Mouse (Mus musculus): Measurements from ENCODE around the gene Hoxc9.

The Hoxc9 gene

GRCm38 (mm10) chr15:102976171-102976570 lies at the start of gene Hoxc9:
TSS of gene Hoxc9 (plus strand) at chr15:102976439.
- DNase-seq, result no peak

- no peak for DNase-seq
These were observed 49.1 kb upstream of the Hoxc9 start for GRCm38 (mm10) chr15:102927032-102927645.

GRCm38 (mm10) chr15:102931706-102932358 lies 44.4 kb upstream of the Hoxc9 start:
- no peak for DNase-seq

GRCm38 (mm10) chr15:102934438-102934837 lies 41.8 kb upstream of the Hoxc9 start:
- no peak for DNase-seq

GRCm38 (mm10) chr15:102934897-102935296 lies 41.3 kb upstream of the Hoxc9 start:
- no peak for DNase-seq

- DNase-seq, result no peak
These were observed 39.8 kb upstream of the Hoxc9 start, which contains the start of gene Hoxc12 for GRCm38 (mm10) chr15:102936279-102936972. TSS of gene Hoxc12 (plus strand) at chr15:102936757.

GRCm38 (mm10) chr15:102937036-102937666 lies 39.1 kb upstream of the Hoxc9 start:
- no peak for DNase-seq

GRCm38 (mm10) chr15:102939256-102940155 lies 36.7 kb upstream of the Hoxc9 start:
- DNase-seq, result no peak

- DNase-seq, result no peak
These were observed 33.3 kb upstream of the Hoxc9 start for GRCm38 (mm10) chr15:102942739-102943467.

- no peak for DNase-seq
These were observed 32.8 kb upstream of the Hoxc9 start for GRCm38 (mm10) chr15:102943468-102943813.

GRCm38 (mm10) chr15:102945185-102946077 lies 30.8 kb upstream of the Hoxc9 start:
- DNase-seq, result no peak

GRCm38 (mm10) chr15:102947276-102947675 lies 29.0 kb upstream of the Hoxc9 start:
- DNase-seq, result no peak

- no peak for DNase-seq
These were observed 27.4 kb upstream of the Hoxc9 start for GRCm38 (mm10) chr15:102948842-102949241.

- DNase-seq, result no peak
These were observed 26.5 kb upstream of the Hoxc9 start for GRCm38 (mm10) chr15:102949696-102950095.

- no peak for DNase-seq
These were observed 25.4 kb upstream of the Hoxc9 start for GRCm38 (mm10) chr15:102950877-102951276.

GRCm38 (mm10) chr15:102953561-102953960 lies 22.7 kb upstream of the Hoxc9 start:
- no peak for DNase-seq

GRCm38 (mm10) chr15:102954192-102955006 lies 21.8 kb upstream of the Hoxc9 start, which contains the start of gene Hoxc11:
TSS of gene Hoxc11 (plus strand) at chr15:102954427.
- DNase-seq, result no peak

- no peak for DNase-seq
These were observed 21.2 kb upstream of the Hoxc9 start for GRCm38 (mm10) chr15:102955007-102955382.

GRCm38 (mm10) chr15:102955833-102956640 lies 20.2 kb upstream of the Hoxc9 start:
- no peak for DNase-seq

Data from spleen, adult 18-20 months (tissue).